Mouse (Mus musculus) neural tube, embryonic 12.5 days (tissue): ENCODE data around the gene Tyk2. TPM values are rescaled to one million over a fixed set of nuclear protein-coding genes. Genes with fewer than 3 reads are reported as not detected.

Experiments
- ATAC-seq: fragments of 200-750 bp; cut with Nextera tagmentation; 2 replicates; pipeline ENCODE4 v1.8.0; 2017; ENCODE audit warnings: low read depth, mild to moderate bottlenecking, moderate TSS enrichment, moderate library complexity; ENCODE audit not compliant: low FRiP score
- H3K27ac ChIP-seq: fragments of 300-500 bp; sonication (generic); 2 replicates; pipeline ENCODE4 v1.5.1; 2016
- H3K27me3 ChIP-seq: fragments of 300-500 bp; sonication (generic); replicated peaks from 2 replicates; pipeline ENCODE4 v1.6.1; 2016; ENCODE audit warnings: mild to moderate bottlenecking
- H3K36me3 ChIP-seq: fragments of 300-500 bp; sonication (generic); 2 replicates; pipeline ENCODE4 v1.6.1; 2016; ENCODE audit warnings: mild to moderate bottlenecking
- H3K4me1 ChIP-seq: fragments of 300-500 bp; sonication (generic); 2 replicates; pipeline ENCODE4 v1.6.1; 2016
- H3K4me2 ChIP-seq: fragments of 300-500 bp; sonication (generic); replicated peaks from 2 replicates; pipeline ENCODE4 v1.6.1; 2016; ENCODE audit warnings: mild to moderate bottlenecking
- H3K4me3 ChIP-seq: fragments of 300-500 bp; sonication (generic); 2 replicates; pipeline ENCODE4 v1.5.1; 2016
- H3K9ac ChIP-seq: fragments of 300-500 bp; sonication (generic); 2 replicates; pipeline ENCODE4 v1.6.1; 2016; ENCODE audit warnings: mild to moderate bottlenecking
- H3K9me3 ChIP-seq: fragments of 300-500 bp; sonication (generic); 2 replicates; pipeline ENCODE4 v1.6.1; 2016; ENCODE audit warnings: mild to moderate bottlenecking
- WGBS: fragments of 180-500 bp; shearing (Covaris S2); methylation state at CpG from one replicate; pipeline ENCODE4 v1.1.7; 2016; 5-methylcytosine and 5-hydroxymethylcytosine counted together
- polyA plus RNA-seq: library from polyadenylated mRNA; unstranded; fragments of >200 nt; fragmentation: Nextera tagmentation; extraction: Ambion mirVana; gene quantifications from 2 replicates; pipeline ENCODE4 v1.2.1, GENCODE M21; 2016

The Tyk2 gene
- polyA plus RNA-seq, 1 experiment from 2014 or later = 14.1 TPM

DNA sequence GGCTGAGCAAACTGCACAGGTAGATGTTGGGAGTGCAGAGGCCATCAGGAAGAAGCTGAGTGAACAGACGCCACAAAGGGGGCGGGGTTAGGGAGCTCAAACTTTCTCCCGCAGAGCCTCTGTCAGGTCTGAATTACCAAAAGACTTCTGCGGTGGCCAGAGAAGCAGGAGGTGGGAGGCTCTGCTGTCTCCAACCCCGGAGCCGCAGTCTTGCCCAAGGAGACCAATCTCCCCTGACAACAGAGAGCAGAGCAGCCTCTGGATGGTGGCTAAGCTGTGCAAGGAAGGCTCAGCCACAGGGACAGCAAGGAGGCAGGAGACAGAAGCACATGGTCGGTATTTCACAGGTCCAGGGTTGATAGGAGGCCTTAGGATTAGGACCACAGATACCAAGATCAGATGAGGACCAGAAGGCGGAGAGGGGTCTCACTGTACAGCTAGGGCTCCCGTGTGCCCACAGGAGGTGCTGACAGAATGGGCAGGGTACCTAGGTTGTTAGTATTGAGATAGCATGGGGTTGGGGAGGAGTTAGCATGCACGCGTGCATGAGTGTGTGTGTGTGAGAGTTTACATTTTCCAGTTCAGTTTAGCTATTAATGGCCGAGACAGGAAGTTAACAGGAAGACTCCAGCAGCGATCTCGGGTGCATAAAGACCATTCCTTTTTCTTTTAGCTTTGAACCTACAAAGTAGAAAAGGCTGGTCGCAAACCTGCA is 30.4 kb downstream of the Tyk2 start:
- 53% methylated on average over 15 of the region's 15 CpGs for WGBS

DNA sequence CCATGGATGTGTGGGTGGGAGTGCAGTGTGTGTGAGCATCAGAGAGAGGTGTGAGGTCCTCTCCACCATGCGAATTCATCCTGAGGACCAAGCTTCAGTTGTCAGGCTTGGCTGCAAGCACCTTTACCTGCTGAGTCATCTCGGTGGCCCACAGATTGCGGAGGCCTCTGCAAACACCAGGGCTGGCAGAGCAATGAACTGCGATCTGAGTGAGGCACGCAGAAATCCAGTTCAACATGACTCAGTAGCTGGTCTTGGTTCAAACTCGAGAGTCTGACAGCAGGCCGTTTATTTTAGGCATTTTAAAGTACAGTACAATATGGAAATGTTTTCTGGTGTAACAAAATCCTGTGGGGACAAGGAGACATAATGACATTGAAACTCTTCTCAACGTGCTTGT is 33.2 kb downstream of the Tyk2 start:
- WGBS = 89% methylated on average over 8 of the region's 8 CpGs

More for the DNA sequence above, 30.4 kb downstream of the Tyk2 start:
- H3K36me3 ChIP-seq = no peaks in the 10 kb centered on the region
- no peak overlapping the region for H3K27ac ChIP-seq
- H3K4me1 ChIP-seq = no peaks in the 10 kb centered on the region
- H3K27me3 ChIP-seq = no peaks in the 10 kb centered on the region
- H3K9ac ChIP-seq = no peak overlapping the region
- H3K4me3 ChIP-seq = no peak overlapping the region
- H3K4me2 ChIP-seq = no peak overlapping the region
- no peaks in the 10 kb centered on the region for H3K9me3 ChIP-seq
- ATAC-seq = no peak

GRCm38 (mm10) chr9:21095958-21096357 is 35.1 kb downstream of the Tyk2 start:
- Histone ChIP-seq H3K27me3 (no peaks in the 10 kb centered on the region), H3K4me2 (no peak overlapping the region), H3K4me1 (peaks cover 2% of the 10 kb centered on the region), H3K9me3 (no peaks in the 10 kb centered on the region), H3K9ac (no peak overlapping the region), H3K36me3 (no peaks in the 10 kb centered on the region; the same call in 1 of the 2 replicates), H3K4me3 (no peak overlapping the region), H3K27ac (no peak overlapping the region)
- WGBS = 89% methylated on average over 4 of the region's 4 CpGs
- no peak for ATAC-seq

More for the DNA sequence above, 33.2 kb downstream of the Tyk2 start:
- Histone ChIP-seq H3K9ac (no peak overlapping the region), H3K4me3 (no peak overlapping the region), H3K27ac (no peak overlapping the region), H3K27me3 (no peaks in the 10 kb centered on the region), H3K4me2 (no peak overlapping the region), H3K9me3 (no peaks in the 10 kb centered on the region), H3K36me3 (no peaks in the 10 kb centered on the region; the same call in 1 of the 2 replicates), H3K4me1 (no peaks in the 10 kb centered on the region)
- ATAC-seq = no peak

- 95% methylated on average over 9 of the region's 9 CpGs for WGBS
- no peaks in the 10 kb centered on the region for H3K27me3 ChIP-seq
- H3K4me3 ChIP-seq = no peak overlapping the region
- H3K27ac ChIP-seq = no peak overlapping the region
- no peak overlapping the region for H3K4me2 ChIP-seq
- peaks cover 12% of the 10 kb centered on the region for H3K4me1 ChIP-seq
- H3K9me3 ChIP-seq = no peaks in the 10 kb centered on the region
- H3K36me3 ChIP-seq = peaks cover 18% of the 10 kb centered on the region
- no peak overlapping the region for H3K9ac ChIP-seq
- no peak for ATAC-seq
These were observed 37.6 kb downstream of the Tyk2 start for GRCm38 (mm10) chr9:21093423-21093822.

DNA sequence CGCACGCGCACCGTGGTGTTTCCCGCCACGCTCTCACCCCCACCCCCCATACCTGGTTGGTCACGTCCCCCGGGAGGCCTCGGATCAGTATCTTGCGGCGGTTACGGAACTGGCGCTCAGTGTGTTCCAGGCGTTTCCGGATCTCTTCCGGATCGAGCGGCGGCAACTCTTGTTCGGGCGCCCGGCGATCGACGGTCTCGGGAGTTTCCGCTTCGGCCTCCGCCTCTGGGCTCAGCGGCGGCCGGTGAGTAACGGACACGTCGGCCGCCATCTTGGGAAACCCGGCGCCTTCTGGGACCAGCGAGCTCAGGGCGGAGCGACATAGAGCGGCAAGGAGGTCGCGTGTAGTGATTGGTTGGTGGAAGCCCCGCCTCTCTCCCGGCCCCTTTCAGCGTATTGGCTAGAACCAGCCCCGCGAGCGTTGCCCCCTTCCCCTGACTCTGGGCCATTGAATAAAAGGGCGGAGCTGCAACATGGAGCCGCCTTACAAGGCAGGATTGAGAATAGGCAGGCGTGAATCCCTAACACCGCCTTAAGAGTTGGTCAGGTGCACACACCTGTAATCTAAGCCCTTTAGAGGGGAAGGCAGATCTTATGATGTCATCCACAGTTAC is 39.2 kb downstream of the Tyk2 start, which contains the start of the genes Gm38431 and Raver1:
TSS of gene Gm38431 (minus strand) at position 291 of the 614 bp plus-strand sequence.
TSS of gene Raver1 (minus strand) at position 302 of the 614 bp plus-strand sequence.
- H3K27ac ChIP-seq = peak within 1 kb of the TSS; percentile 69
- peak; percentile 99 for ATAC-seq
- peak within 1 kb of the TSS; percentile 65 for H3K9ac ChIP-seq
- H3K4me3 ChIP-seq = peak within 1 kb of the TSS; percentile 64
- H3K27me3 ChIP-seq = no peaks in the 10 kb centered on the region
- WGBS = under 1% methylated on average over 54 of the region's 54 CpGs
- H3K36me3 ChIP-seq = peaks cover 34% of the 10 kb centered on the region
- peaks cover 12% of the 10 kb centered on the region for H3K4me1 ChIP-seq
- H3K9me3 ChIP-seq = no peaks in the 10 kb centered on the region
- peak within 1 kb of the TSS; percentile 90 for H3K4me2 ChIP-seq

DNA sequence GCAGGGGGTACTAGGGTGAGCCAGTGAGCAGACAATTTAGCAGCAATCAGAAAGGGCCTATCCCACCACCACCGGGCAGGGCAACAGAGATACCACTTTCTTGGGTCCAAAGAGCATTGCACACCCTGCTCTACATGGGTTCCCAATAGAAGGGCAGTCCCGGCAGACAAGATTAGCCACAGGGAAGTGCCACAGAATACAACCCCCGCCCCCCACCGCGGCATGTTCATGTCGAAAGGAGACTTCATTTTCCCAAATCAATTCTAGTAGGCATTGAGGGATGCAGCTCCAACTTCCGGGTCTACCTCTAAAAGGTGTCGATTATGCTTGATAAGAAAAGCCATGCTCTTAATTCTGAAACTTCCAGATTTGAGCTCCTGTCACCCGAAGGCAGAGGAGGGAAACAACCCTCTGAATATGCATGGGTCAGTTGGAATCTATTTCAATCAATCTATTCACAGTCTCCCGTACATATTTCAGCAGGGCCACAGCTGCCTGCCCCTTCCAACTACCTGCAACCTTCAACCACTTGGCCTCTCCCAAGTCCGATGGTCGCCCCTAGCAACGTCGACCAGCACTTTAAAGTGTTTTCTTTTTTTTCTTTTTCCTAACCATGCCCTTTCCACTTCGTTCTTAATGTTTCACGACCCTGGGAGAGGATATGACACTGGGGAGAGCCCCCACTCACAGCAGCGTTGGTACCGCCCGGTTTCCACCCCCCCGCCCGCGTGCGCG is 39.9 kb downstream of the Tyk2 start:
- Histone ChIP-seq H3K36me3 (peaks cover 41% of the 10 kb centered on the region), H3K27me3 (no peaks in the 10 kb centered on the region), H3K9me3 (no peaks in the 10 kb centered on the region), H3K4me3 (peak overlapping the region; percentile 64), H3K27ac (peak overlapping the region; percentile 69), H3K4me1 (peaks cover 12% of the 10 kb centered on the region), H3K9ac (peak overlapping the region; percentile 65), H3K4me2 (peak overlapping the region; percentile 90)
- 5% methylated on average over 24 of the region's 24 CpGs for WGBS
- ATAC-seq = peak; percentile 37

DNA sequence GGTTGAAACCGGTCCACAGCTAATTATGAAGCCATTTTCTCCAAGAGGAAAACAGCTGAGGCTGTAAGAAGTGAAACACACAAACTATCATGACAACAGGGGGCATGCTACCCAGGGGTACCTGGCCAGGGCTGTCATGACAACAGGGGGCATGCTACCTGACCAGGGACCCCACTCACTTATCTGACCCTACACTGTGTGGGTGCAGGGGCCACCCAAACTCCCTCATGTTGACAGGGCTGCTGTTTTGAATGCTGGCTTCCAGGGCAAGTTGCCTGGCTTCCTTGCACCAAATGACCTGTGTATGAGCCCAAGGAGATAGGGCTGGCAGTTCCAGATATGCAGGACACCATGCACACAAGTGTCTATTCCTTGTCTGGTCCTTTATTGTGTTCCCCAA is 40.5 kb downstream of the Tyk2 start:
- Histone ChIP-seq H3K9me3 (no peaks in the 10 kb centered on the region), H3K4me3 (peak overlapping the region; percentile 64), H3K9ac (peak overlapping the region; percentile 65), H3K4me1 (peaks cover 12% of the 10 kb centered on the region), H3K27ac (no peak overlapping the region), H3K4me2 (peak overlapping the region; percentile 90), H3K36me3 (peaks cover 47% of the 10 kb centered on the region), H3K27me3 (no peaks in the 10 kb centered on the region)
- no peak for ATAC-seq
- WGBS = 84% methylated on average over 1 of the region's 1 CpGs

DNA sequence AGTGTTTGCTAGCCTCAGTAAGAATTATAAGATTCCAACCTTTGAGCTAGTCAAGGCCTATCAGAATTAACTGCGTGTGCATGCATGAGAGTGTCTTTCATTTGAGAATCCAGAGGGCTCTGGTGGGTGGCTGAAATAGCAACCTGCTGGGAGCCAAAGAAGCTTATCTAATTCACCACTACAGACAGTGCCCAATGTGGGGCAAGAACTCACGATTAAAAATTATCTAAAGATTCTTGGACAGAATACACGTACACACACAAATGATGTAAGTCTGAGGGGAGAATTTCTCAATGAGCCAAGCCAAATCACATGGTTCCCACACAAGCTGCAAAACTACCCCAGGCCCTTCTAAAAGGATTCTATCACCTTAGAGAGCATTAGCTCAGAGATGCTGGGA is 47.7 kb downstream of the Tyk2 start:
- no peaks in the 10 kb centered on the region for H3K4me1 ChIP-seq

DNA sequence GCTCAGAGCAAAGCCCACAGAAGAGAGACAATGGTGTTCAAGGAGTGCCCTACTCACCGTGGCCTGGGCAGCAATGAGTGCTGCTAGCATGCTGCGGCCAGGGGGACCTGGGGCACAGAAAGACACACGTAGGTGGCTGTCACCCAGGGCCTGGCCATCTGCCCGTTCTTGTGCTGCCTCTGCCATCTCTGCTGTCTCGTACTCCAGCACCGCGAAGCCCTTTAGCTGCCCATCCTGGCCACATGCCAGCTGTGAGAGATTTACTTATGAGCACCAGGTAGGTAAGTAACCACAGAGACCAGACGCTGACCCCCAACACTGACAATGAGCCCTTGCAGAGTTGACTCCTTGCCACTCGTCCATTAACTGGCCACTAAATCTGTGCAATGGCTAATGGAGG is 49.9 kb downstream of the Tyk2 start:
- no peak overlapping the region for H3K27ac ChIP-seq
- H3K36me3 ChIP-seq = peaks cover 88% of the 10 kb centered on the region
- H3K9ac ChIP-seq = no peak overlapping the region
- H3K4me1 ChIP-seq = no peaks in the 10 kb centered on the region
- H3K4me2 ChIP-seq = no peak overlapping the region
- 89% methylated on average over 9 of the region's 9 CpGs for WGBS
- no peaks in the 10 kb centered on the region for H3K9me3 ChIP-seq
- H3K27me3 ChIP-seq = no peaks in the 10 kb centered on the region
- no peak overlapping the region for H3K4me3 ChIP-seq
- no peak for ATAC-seq

More for the DNA sequence above, 47.7 kb downstream of the Tyk2 start:
- 94% methylated on average over 3 of the region's 3 CpGs for WGBS
- Histone ChIP-seq H3K27ac (no peak overlapping the region), H3K4me2 (no peak overlapping the region), H3K9ac (no peak overlapping the region), H3K9me3 (no peaks in the 10 kb centered on the region), H3K27me3 (no peaks in the 10 kb centered on the region), H3K36me3 (peaks cover 89% of the 10 kb centered on the region), H3K4me3 (no peak overlapping the region)
- no peak for ATAC-seq

- no peak overlapping the region for H3K27ac ChIP-seq
- no peak overlapping the region for H3K4me3 ChIP-seq
- WGBS = 91% methylated on average over 3 of the region's 3 CpGs
- no peak overlapping the region for H3K4me2 ChIP-seq
- no peaks in the 10 kb centered on the region for H3K27me3 ChIP-seq
- H3K9me3 ChIP-seq = no peaks in the 10 kb centered on the region
- ATAC-seq = no peak
- H3K9ac ChIP-seq = no peak overlapping the region
- H3K4me1 ChIP-seq = peaks cover 13% of the 10 kb centered on the region
- peaks cover 62% of the 10 kb centered on the region for H3K36me3 ChIP-seq
These were observed 55.4 kb downstream of the Tyk2 start for GRCm38 (mm10) chr9:21075625-21076024.

GRCm38 (mm10) chr9:21074173-21074572 is 56.9 kb downstream of the Tyk2 start:
- H3K4me2 ChIP-seq = no peak overlapping the region

More at GRCm38 (mm10) chr9:21074173-21074572, 56.9 kb downstream of the Tyk2 start:
- Histone ChIP-seq H3K4me1 (peaks cover 13% of the 10 kb centered on the region), H3K9me3 (no peaks in the 10 kb centered on the region), H3K4me3 (no peak overlapping the region), H3K27me3 (no peaks in the 10 kb centered on the region), H3K9ac (no peak overlapping the region), H3K27ac (no peak overlapping the region), H3K36me3 (peaks cover 50% of the 10 kb centered on the region)
- 85% methylated on average over 1 of the region's 1 CpGs for WGBS
- no peak for ATAC-seq
